In the genomic region with DNA sequence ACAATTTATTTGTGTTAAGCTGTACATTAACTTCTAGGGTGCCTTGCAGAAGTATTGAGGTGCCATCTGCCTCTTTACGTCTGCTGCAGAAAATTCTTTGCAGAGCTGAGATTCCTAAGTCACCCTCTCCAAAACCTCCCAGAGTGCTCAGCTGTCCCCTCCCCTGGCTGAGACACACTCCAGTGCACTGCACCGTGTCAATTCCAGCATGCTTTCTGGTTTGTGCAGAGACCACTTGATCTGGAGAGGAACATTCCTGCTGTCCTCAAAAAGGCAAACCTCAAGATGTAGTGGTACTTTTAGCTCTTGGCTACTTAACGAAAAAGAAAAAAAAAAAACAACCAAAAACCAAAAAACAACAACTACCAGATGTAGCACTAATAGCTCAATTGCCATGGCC, we compare ENCODE assay signal across 12 mouse cellular contexts.
"Had no signal": no experiment of that assay in that cellular context is flagged by ENCODE, and none has a peak within 500 bp of the region (broad histone marks: within the 10 kb centered on the region; RNA-seq: fewer than 3 reads in every experiment).

No protein-coding gene starts in this region.

- H3K36me3 ChIP-seq: limb, embryonic 15.5 days; liver, embryonic 12.5 days; midbrain, embryonic 12.5 days; neural tube, embryonic 15.5 days had no signal

- DNase-seq: kidney, adult 8-10 months; kidney, postnatal 36 days; left cerebral cortex, postnatal 4 days; right cerebral cortex, adult 18-20 months; right cerebral cortex, postnatal 25 days; thymus, postnatal 4 days had no signal

- H3K4me1 ChIP-seq: midbrain, embryonic 12.5 days; neural tube, embryonic 15.5 days had no signal

- H3K9ac ChIP-seq: limb, embryonic 15.5 days; liver, embryonic 12.5 days; midbrain, embryonic 12.5 days; neural tube, embryonic 15.5 days had no signal

- H3K27me3 ChIP-seq: limb, embryonic 15.5 days; liver, embryonic 12.5 days; midbrain, embryonic 12.5 days; neural tube, embryonic 15.5 days had no signal

- ATAC-seq: intestine, postnatal 0 days; liver, embryonic 12.5 days had no signal

- H3K9me3 ChIP-seq: limb, embryonic 15.5 days; liver, embryonic 12.5 days; midbrain, embryonic 12.5 days; neural tube, embryonic 15.5 days had no signal

- H3K4me3 ChIP-seq: limb, embryonic 15.5 days; liver, embryonic 12.5 days; midbrain, embryonic 12.5 days; neural tube, embryonic 15.5 days had no signal

- H3K27ac ChIP-seq: kidney, postnatal 0 days; limb, embryonic 15.5 days; liver, embryonic 12.5 days; midbrain, embryonic 12.5 days; neural tube, embryonic 15.5 days had no signal

- H3K4me2 ChIP-seq: limb, embryonic 15.5 days; liver, embryonic 12.5 days; midbrain, embryonic 12.5 days; neural tube, embryonic 15.5 days had no signal
